Mouse (Mus musculus): ENCODE measurements around the gene Taf1b.

DNA sequence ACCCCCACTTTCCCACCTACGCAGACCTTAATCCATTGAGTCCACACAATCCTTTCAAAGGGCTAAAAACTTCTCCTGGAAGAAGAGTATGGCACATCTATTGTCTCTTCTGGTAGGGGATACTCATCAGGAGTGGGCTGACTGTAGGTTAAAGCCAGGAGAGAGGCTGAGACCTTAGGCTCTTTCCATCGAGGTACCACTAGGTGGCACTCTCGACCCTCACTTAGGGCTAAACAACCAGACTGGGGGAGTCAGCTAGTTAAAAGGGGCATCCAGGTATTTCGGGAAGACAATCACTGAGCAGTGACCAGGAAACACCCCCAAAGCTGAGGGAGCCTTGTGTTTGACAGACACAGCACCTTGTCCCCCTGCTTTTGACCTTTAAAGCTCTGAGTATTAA lies 27.2 kb upstream of the Taf1b start:
- no peak for TF ChIP-seq CTCF (IDR thresholded peaks at IDR 0.05; ENCODE audit: insufficient read depth, low read depth, low read length)
- TF ChIP-seq POLR2A (IDR thresholded peaks at IDR 0.05; ENCODE audit: insufficient read depth, low read depth, low read length) = no peak
